Mouse (Mus musculus): ENCODE results near the gene Dab1. TPM values are rescaled to one million over a fixed set of nuclear protein-coding genes. Genes with fewer than 3 reads are reported as not detected.

Dab1 gene
- polyA plus RNA-seq, 1 experiment from 2014 or later = 20.6 TPM

DNA sequence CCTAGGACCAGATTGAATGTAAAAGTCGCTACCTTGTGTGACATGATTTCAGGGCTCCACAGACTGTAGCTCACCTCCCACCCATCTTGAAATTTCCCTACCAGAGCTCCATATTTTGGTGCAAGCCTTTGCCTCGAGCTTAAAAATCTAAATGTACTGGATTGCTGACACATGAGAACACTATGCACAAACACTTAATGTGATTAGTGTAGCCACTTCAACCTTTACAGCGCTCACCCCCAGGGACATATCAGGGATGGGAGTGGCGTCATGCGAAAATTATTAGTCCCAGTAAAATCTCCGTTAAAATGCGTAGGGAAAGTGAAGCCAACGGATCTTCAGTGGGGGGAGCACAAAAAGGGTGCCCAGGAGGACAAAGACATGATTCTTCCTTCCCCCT lies 953.3 kb downstream of the Dab1 start:
- Histone ChIP-seq H3K9me3 (ENCODE audit: low read length) (no peaks in the 10 kb centered on the region), H3K4me3 (ENCODE audit: low read length) (no peak overlapping the region), H3K4me1 (ENCODE audit: insufficient read depth, low read length) (no peaks in the 10 kb centered on the region), H3K36me3 (ENCODE audit: insufficient read depth, low read length) (no peaks in the 10 kb centered on the region), H3K4me2 (replicated peaks; ENCODE audit: low read depth, low read length) (no peak overlapping the region), H3K9ac (replicated peaks; ENCODE audit: low read length) (no peak overlapping the region), H3K27me3 (ENCODE audit: insufficient read depth, low read length) (no peaks in the 10 kb centered on the region), H3K27ac (ENCODE audit: low read length) (no peak overlapping the region)
- WGBS = 73% methylated on average over 8 of the region's 8 CpGs
- no peak for ATAC-seq (ENCODE audit: low FRiP score, low TSS enrichment)

DNA sequence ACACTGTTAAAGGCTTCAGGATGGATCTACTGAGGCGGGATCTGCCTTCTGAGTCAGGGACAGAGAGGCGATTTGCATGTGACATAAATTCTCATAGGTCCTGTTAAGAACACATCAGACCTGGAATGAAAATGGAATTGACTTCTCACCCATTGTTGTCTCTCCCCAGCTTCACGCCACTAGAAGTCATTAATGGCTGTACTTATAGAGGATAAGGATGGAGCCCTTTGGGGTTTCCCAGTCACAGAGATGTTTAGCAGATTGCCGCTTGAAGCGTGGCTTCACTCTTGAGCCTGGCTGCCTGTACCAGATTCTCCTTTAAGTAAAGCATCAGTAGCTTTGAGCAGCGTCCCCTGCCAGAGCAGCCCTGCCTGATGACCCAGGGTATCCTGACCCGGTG lies 954.3 kb downstream of the Dab1 start:
- Histone ChIP-seq H3K27ac (ENCODE audit: low read length) (no peak overlapping the region), H3K4me3 (ENCODE audit: low read length) (no peak overlapping the region), H3K4me1 (ENCODE audit: insufficient read depth, low read length) (no peaks in the 10 kb centered on the region), H3K27me3 (ENCODE audit: insufficient read depth, low read length) (no peaks in the 10 kb centered on the region), H3K36me3 (ENCODE audit: insufficient read depth, low read length) (no peaks in the 10 kb centered on the region), H3K4me2 (replicated peaks; ENCODE audit: low read depth, low read length) (no peak overlapping the region), H3K9me3 (ENCODE audit: low read length) (no peaks in the 10 kb centered on the region), H3K9ac (replicated peaks; ENCODE audit: low read length) (no peak overlapping the region)
- no peak for ATAC-seq (ENCODE audit: low FRiP score, low TSS enrichment)
- 73% methylated on average over 7 of the region's 7 CpGs for WGBS

DNA sequence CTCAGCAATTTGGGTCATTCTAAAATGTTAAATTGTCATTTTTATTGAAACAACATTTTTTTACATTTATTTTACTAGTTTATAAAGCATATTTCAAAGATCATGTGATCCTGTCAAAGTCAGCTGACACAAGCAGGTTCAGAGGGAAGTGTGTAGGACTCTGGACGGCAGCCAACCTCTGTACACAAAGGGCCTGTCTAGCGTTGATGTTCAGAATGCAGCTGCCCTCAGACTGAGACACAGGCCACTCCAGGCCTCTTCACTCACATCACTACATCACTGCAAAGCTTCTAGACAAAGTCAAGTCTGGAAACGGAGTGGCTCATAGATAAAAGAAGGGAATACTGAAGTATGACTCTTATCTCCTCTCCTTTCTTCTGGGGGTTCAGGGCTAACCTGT lies 959.2 kb downstream of the Dab1 start:
- no peaks in the 10 kb centered on the region for H3K9me3 ChIP-seq (ENCODE audit: low read length)
- H3K27me3 ChIP-seq (ENCODE audit: insufficient read depth, low read length) = no peaks in the 10 kb centered on the region
- no peaks in the 10 kb centered on the region for H3K36me3 ChIP-seq (ENCODE audit: insufficient read depth, low read length)
- ATAC-seq (ENCODE audit: low FRiP score, low TSS enrichment) = no peak; the same call in 1 of the 2 replicates
- H3K4me2 ChIP-seq (replicated peaks; ENCODE audit: low read depth, low read length) = no peak overlapping the region
- H3K9ac ChIP-seq (replicated peaks; ENCODE audit: low read length) = no peak overlapping the region
- no peak overlapping the region for H3K27ac ChIP-seq (ENCODE audit: low read length)
- H3K4me1 ChIP-seq (ENCODE audit: insufficient read depth, low read length) = no peaks in the 10 kb centered on the region
- WGBS = 45% methylated on average over 3 of the region's 3 CpGs
- no peak overlapping the region for H3K4me3 ChIP-seq (ENCODE audit: low read length)

DNA sequence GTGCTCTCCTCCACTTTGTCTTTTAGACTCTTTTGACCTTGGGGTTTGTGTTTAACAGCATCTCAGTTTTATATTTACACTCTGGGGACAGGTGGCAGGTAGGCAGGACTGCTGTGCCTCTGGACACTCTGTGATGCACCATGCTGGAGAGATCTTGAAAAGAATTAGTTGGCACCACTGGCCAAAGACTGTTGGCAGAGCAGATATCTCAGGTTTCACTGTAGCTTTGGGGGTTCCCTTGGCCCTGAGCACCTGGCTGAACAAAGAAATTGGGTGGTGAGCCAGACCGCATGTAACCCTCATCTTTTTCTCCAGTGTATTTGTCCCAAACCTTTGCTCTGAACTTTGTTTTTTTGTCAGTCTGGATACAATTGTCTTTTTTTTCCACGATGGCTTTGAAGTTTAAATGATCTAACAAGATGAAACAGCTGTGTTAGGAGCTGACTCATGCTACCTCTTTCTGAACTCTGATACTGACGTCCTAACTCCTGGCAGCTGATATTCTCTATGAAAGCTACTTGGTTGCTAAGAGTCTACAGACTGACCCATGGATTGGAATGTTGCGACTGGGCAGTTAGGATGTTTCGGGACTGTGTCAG lies 960.9 kb downstream of the Dab1 start:
- no peaks in the 10 kb centered on the region for H3K27me3 ChIP-seq (ENCODE audit: insufficient read depth, low read length)
- H3K4me1 ChIP-seq (ENCODE audit: insufficient read depth, low read length) = no peaks in the 10 kb centered on the region
- H3K27ac ChIP-seq (ENCODE audit: low read length) = no peak overlapping the region
- no peak overlapping the region for H3K4me2 ChIP-seq (replicated peaks; ENCODE audit: low read depth, low read length)
- H3K9me3 ChIP-seq (ENCODE audit: low read length) = no peaks in the 10 kb centered on the region
- no peak overlapping the region for H3K4me3 ChIP-seq (ENCODE audit: low read length)
- 79% methylated on average over 5 of the region's 5 CpGs for WGBS
- H3K36me3 ChIP-seq (ENCODE audit: insufficient read depth, low read length) = no peaks in the 10 kb centered on the region
- H3K9ac ChIP-seq (replicated peaks; ENCODE audit: low read length) = no peak overlapping the region
- no peak for ATAC-seq (ENCODE audit: low FRiP score, low TSS enrichment)

DNA sequence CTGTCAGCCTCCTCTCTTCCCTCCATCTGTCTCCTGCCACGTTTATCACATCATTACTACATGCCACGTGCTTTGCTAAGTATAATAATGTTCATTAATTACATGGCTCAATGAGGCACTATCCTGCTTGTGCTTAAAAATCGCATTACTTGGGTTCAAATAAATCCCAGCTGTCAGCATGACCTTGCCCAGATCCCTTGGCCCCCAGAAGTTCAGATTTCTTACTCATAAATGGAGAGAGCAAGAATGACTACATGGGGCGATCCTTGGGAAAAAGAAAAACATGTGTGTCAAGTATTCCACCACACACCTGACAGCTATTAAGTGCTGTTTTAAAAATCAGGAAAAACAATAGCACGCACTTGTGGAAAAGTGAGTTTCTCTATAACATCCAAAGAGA lies 963.6 kb downstream of the Dab1 start:
- no peaks in the 10 kb centered on the region for H3K4me1 ChIP-seq (ENCODE audit: insufficient read depth, low read length)
- no peaks in the 10 kb centered on the region for H3K27me3 ChIP-seq (ENCODE audit: insufficient read depth, low read length)
- WGBS = 25% methylated on average over 5 of the region's 5 CpGs
- ATAC-seq (ENCODE audit: low FRiP score, low TSS enrichment) = no peak
- no peak overlapping the region for H3K4me3 ChIP-seq (ENCODE audit: low read length)
- H3K27ac ChIP-seq (ENCODE audit: low read length) = no peak overlapping the region
- no peaks in the 10 kb centered on the region for H3K9me3 ChIP-seq (ENCODE audit: low read length)
- no peaks in the 10 kb centered on the region for H3K36me3 ChIP-seq (ENCODE audit: insufficient read depth, low read length)
- H3K4me2 ChIP-seq (replicated peaks; ENCODE audit: low read depth, low read length) = no peak overlapping the region
- no peak overlapping the region for H3K9ac ChIP-seq (replicated peaks; ENCODE audit: low read length)

DNA sequence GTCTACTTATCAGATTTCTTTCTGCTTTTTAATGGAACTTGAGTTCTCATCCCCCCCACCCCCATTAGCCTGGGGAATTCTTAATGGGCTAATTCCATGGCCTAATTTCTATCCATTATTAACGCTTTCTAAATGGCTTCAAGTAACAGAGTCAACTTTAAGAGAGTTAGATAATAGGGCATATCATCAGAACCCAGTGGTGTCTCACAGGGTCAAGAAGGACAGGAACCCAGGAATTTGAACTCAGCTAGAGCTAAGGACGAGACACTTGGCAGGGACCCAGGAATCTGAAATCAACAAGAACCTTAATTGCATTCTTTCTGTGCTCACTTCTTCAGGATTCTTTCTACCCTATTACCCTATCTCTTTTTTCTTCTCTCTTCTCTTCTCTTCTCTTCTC lies 968.7 kb downstream of the Dab1 start:
- H3K27me3 ChIP-seq (ENCODE audit: insufficient read depth, low read length) = no peaks in the 10 kb centered on the region
- 57% methylated on average over 2 of the region's 2 CpGs for WGBS
- no peak for ATAC-seq (ENCODE audit: low FRiP score, low TSS enrichment)

DNA sequence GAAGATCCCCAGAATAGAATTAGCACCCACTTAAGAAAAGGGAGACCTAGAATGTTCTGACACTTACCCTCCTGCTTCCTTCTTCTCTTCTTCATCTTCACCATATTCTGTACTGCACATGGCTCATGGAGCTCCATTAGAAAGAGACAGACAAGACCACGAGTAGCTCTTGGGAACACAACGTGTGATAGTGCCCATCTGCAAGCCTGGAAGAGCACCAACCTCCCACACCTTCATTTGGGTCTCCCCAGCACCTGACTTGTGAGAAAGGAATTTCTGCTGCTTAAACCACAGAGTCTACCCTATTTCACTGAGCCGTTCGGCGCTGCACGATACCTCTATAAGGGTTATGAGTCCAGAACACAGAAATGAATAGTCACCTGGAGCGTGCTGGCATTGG lies 977.8 kb downstream of the Dab1 start:
- no peak overlapping the region for H3K9ac ChIP-seq (replicated peaks; ENCODE audit: low read length)
- ATAC-seq (ENCODE audit: low FRiP score, low TSS enrichment) = no peak
- no peak overlapping the region for H3K27ac ChIP-seq (ENCODE audit: low read length)
- no peaks in the 10 kb centered on the region for H3K9me3 ChIP-seq (ENCODE audit: low read length)
- H3K4me1 ChIP-seq (ENCODE audit: insufficient read depth, low read length) = no peaks in the 10 kb centered on the region
- H3K36me3 ChIP-seq (ENCODE audit: insufficient read depth, low read length) = no peaks in the 10 kb centered on the region
- 93% methylated on average over 7 of the region's 7 CpGs for WGBS
- H3K4me3 ChIP-seq (ENCODE audit: low read length) = no peak overlapping the region
- no peak overlapping the region for H3K4me2 ChIP-seq (replicated peaks; ENCODE audit: low read depth, low read length)
- no peaks in the 10 kb centered on the region for H3K27me3 ChIP-seq (ENCODE audit: insufficient read depth, low read length)

More for the DNA sequence above, 968.7 kb downstream of the Dab1 start:
- Histone ChIP-seq H3K36me3 (ENCODE audit: insufficient read depth, low read length) (no peaks in the 10 kb centered on the region), H3K4me2 (replicated peaks; ENCODE audit: low read depth, low read length) (no peak overlapping the region), H3K27ac (ENCODE audit: low read length) (no peak overlapping the region), H3K4me3 (ENCODE audit: low read length) (no peak overlapping the region), H3K9ac (replicated peaks; ENCODE audit: low read length) (no peak overlapping the region), H3K9me3 (ENCODE audit: low read length) (no peaks in the 10 kb centered on the region), H3K4me1 (ENCODE audit: insufficient read depth, low read length) (peaks cover 8% of the 10 kb centered on the region)

DNA sequence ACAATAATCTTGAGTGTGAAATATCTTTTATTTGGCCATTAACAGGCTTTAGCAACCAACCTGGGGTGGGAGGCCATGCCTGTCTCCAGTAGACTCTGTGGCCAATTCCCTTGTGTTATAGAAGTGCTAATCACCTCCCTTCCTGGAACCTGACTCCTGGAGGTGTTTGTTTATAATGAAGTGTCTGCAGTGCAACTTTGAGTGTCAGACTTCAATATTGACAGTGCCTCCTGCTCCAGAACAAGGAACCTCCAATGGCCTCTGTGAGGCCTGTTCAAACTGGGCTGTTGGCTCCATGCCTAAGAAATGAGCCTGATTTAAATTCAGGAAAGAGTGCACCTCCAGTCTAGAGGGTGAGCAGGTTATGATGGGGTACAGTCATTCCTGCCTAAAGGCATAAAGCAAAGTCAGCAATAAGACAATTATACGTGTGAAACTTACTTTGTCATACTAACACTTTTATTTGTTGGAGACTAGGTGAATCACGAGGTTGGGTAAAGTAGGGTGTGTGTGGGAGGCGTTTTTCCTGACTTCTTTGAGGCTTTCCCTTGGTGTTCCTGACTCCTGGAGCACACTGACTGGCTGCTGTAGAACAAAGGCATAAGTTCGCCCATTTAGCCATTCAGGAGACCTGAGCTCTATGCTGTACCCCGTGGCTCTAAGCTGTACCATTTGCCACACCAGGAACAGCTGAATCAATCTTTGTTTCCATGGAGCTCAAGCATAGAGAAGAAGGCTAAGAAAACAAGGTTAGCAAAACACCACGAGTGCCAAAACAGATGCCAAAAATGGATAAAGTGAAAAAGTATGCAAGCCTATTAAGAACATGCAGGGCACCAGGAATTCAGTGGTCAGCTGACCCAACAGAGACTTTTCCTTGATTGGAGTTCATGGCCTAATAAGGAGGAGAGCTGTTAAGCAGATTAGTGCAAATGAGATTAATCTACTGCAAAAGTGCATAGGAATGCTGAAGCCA lies 978.6 kb downstream of the Dab1 start:
- 58% methylated on average over 6 of the region's 6 CpGs for WGBS
- H3K27ac ChIP-seq (ENCODE audit: low read length) = no peak overlapping the region
- no peak for ATAC-seq (ENCODE audit: low FRiP score, low TSS enrichment)

DNA sequence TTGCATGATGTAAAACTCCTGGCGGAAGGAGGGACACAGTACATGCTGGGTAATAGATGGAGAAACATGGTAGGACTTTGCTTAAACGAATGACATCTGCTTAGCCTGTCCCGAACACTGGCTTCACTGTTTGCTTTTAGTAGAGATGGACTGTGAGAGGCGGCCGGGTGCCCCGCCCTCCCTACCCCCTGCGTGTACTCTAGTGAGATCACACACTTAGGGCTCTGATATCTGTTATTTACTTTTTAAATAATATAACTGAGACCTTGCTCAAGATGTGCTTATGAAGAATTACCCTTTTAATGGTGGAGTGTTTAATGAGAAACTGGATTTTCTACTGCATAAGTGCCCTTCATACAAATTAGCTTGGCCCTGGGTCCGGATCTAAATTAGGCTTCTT lies 983.6 kb downstream of the Dab1 start:
- H3K4me1 ChIP-seq (ENCODE audit: insufficient read depth, low read length) = no peaks in the 10 kb centered on the region; the same call in 1 of the 2 replicates
- no peak overlapping the region for H3K9ac ChIP-seq (replicated peaks; ENCODE audit: low read length)
- ATAC-seq (ENCODE audit: low FRiP score, low TSS enrichment) = no peak
- H3K27ac ChIP-seq (ENCODE audit: low read length) = no peak overlapping the region
- no peak overlapping the region for H3K4me2 ChIP-seq (replicated peaks; ENCODE audit: low read depth, low read length)
- H3K27me3 ChIP-seq (ENCODE audit: insufficient read depth, low read length) = no peaks in the 10 kb centered on the region
- H3K9me3 ChIP-seq (ENCODE audit: low read length) = no peaks in the 10 kb centered on the region
- H3K36me3 ChIP-seq (ENCODE audit: insufficient read depth, low read length) = no peaks in the 10 kb centered on the region
- WGBS = 91% methylated on average over 8 of the region's 8 CpGs
- no peak overlapping the region for H3K4me3 ChIP-seq (ENCODE audit: low read length)

More for the DNA sequence above, 978.6 kb downstream of the Dab1 start:
- H3K4me3 ChIP-seq (ENCODE audit: low read length) = no peak overlapping the region
- no peaks in the 10 kb centered on the region for H3K4me1 ChIP-seq (ENCODE audit: insufficient read depth, low read length)
- no peak overlapping the region for H3K9ac ChIP-seq (replicated peaks; ENCODE audit: low read length)
- H3K9me3 ChIP-seq (ENCODE audit: low read length) = no peaks in the 10 kb centered on the region
- no peak overlapping the region for H3K4me2 ChIP-seq (replicated peaks; ENCODE audit: low read depth, low read length)
- H3K27me3 ChIP-seq (ENCODE audit: insufficient read depth, low read length) = no peaks in the 10 kb centered on the region
- H3K36me3 ChIP-seq (ENCODE audit: insufficient read depth, low read length) = no peaks in the 10 kb centered on the region

DNA sequence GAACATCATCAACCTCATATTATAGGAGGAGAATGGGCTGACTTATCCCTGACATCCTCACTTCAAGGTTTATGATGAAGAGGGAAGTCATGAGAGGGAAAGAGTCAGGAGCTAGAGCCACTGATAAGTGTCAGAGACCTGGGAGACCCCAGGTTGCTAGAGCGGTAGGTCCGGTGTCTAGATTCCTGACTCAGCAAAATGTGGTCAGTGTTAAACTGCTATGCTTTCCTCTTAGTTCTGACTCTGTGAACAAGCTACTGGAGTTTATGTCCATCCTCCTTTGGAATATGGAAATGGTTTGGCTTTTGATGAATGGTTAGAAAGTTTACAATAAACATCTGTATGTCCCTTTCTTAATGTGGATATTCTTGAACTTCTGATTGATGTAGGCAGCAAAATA lies 985.1 kb downstream of the Dab1 start:
- H3K9me3 ChIP-seq (ENCODE audit: low read length) = no peaks in the 10 kb centered on the region
- H3K27me3 ChIP-seq (ENCODE audit: insufficient read depth, low read length) = no peaks in the 10 kb centered on the region
- H3K36me3 ChIP-seq (ENCODE audit: insufficient read depth, low read length) = no peaks in the 10 kb centered on the region
- H3K4me3 ChIP-seq (ENCODE audit: low read length) = no peak overlapping the region
- H3K4me2 ChIP-seq (replicated peaks; ENCODE audit: low read depth, low read length) = no peak overlapping the region
- no peaks in the 10 kb centered on the region; the same call in 1 of the 2 replicates for H3K4me1 ChIP-seq (ENCODE audit: insufficient read depth, low read length)
- no peak for ATAC-seq (ENCODE audit: low FRiP score, low TSS enrichment)
- no peak overlapping the region for H3K9ac ChIP-seq (replicated peaks; ENCODE audit: low read length)
- no peak overlapping the region for H3K27ac ChIP-seq (ENCODE audit: low read length)
- 86% methylated on average over 2 of the region's 2 CpGs for WGBS

Data from kidney, embryonic 16.5 days (tissue).